Mouse (Mus musculus) adrenal gland, postnatal 25 days (tissue): ENCODE results near the gene Zfp369. TPM values are rescaled to one million over a fixed set of nuclear protein-coding genes. Genes with fewer than 3 reads are reported as not detected.

Experiments used
- total RNA-seq: library from RNA; stranded (reverse); gene quantifications from 2 replicates; pipeline ENCODE4 v1.2.3, GENCODE M21; 2021

Gene Zfp369
- total RNA-seq, 1 experiment from 2014 or later = 32.4 TPM

Other genes starting within 250 kb of the Zfp369 start
- not detected in 2 replicates for gene Spata31d1c, start 245.8 kb upstream of the Zfp369 start, total RNA-seq
- gene Prss47, start 226.1 kb upstream of the Zfp369 start, total RNA-seq = not detected in 2 replicates
- gene Mfsd14b, start 165.8 kb upstream of the Zfp369 start, total RNA-seq = 44.2 and 54.4 TPM in 2 replicates
- gene Olfr465-ps1, start 140.7 kb upstream of the Zfp369 start, total RNA-seq = not detected in 2 replicates
- gene Olfr466, start 128.6 kb upstream of the Zfp369 start, total RNA-seq = not detected in 2 replicates
- gene Nlrp4f, start 72.8 kb upstream of the Zfp369 start, total RNA-seq = 0.55 TPM in 1 of 2 replicates, not detected in the other
- not detected in 2 replicates for gene Gm10775, start 19.3 kb upstream of the Zfp369 start, total RNA-seq
- gene Gm10139, start 233.9 kb downstream of the Zfp369 start, total RNA-seq = not detected in 2 replicates